Mouse (Mus musculus) neural tube, embryonic 11.5 days (tissue): ENCODE results near the gene Epb41l1. TPM values are rescaled to one million over a fixed set of nuclear protein-coding genes. Genes with fewer than 3 reads are reported as not detected.
A peak's percentile ranks its signal among the peaks of the same experiment; 100 is the strongest.

Experiments used
- ATAC-seq: fragments of 200-750 bp; cut with Nextera tagmentation; 2 replicates; pipeline ENCODE4 v1.8.0; 2017; ENCODE audit warnings: moderate number of reproducible peaks, mild to moderate bottlenecking, moderate TSS enrichment, moderate library complexity; ENCODE audit not compliant: insufficient read depth, low FRiP score, low TSS enrichment
- DNase-seq: peaks from one replicate; pipeline ENCODE4 v3.0.0-alpha.2; 2015; ENCODE audit warnings: low spot score
- H3K27ac ChIP-seq: fragments of 300-500 bp; sonication (generic); 2 replicates; pipeline ENCODE4 v1.5.1; 2014; ENCODE audit warnings: low read depth, mild to moderate bottlenecking, low read length
- H3K27me3 ChIP-seq: fragments of 300-500 bp; sonication (generic); 2 replicates; pipeline ENCODE4 v1.6.1; 2014; ENCODE audit warnings: mild to moderate bottlenecking, low read length, mixed read lengths; ENCODE audit not compliant: control insufficient read depth, insufficient read depth
- H3K36me3 ChIP-seq: fragments of 300-500 bp; sonication (generic); 2 replicates; pipeline ENCODE4 v1.6.1; 2014; ENCODE audit warnings: mild to moderate bottlenecking, low read length, moderate library complexity, mixed read lengths; ENCODE audit not compliant: control insufficient read depth, insufficient read depth
- H3K4me1 ChIP-seq: fragments of 300-500 bp; sonication (generic); 2 replicates; pipeline ENCODE4 v1.6.1; 2014; ENCODE audit warnings: low read length, mixed read lengths; ENCODE audit not compliant: control insufficient read depth, insufficient read depth
- H3K4me2 ChIP-seq: fragments of 300-500 bp; sonication (generic); 2 replicates; pipeline ENCODE4 v1.6.1; 2014; ENCODE audit warnings: low read depth, mild to moderate bottlenecking, moderate library complexity
- H3K4me3 ChIP-seq: fragments of 300-500 bp; sonication (generic); 2 replicates; pipeline ENCODE4 v1.5.1; 2014; ENCODE audit warnings: low read depth, low read length
- H3K9ac ChIP-seq: fragments of 300-500 bp; sonication (generic); 2 replicates; pipeline ENCODE4 v1.6.1; 2014; ENCODE audit warnings: mild to moderate bottlenecking, low read length
- H3K9me3 ChIP-seq: fragments of 300-500 bp; sonication (generic); 2 replicates; pipeline ENCODE4 v1.6.1; 2016; ENCODE audit warnings: low read length; ENCODE audit not compliant: control insufficient read depth
- WGBS: fragments of 180-500 bp; shearing (Covaris S2); extraction: QIAGEN DNeasy Blood & Tissue Kit; methylation state at CpG from one replicate; pipeline ENCODE4 v1.1.7; 2014; 5-methylcytosine and 5-hydroxymethylcytosine counted together
- polyA plus RNA-seq: library from polyadenylated mRNA; unstranded; fragments of >200 nt; fragmentation: Nextera tagmentation; extraction: Ambion mirVana; gene quantifications from 2 replicates; pipeline ENCODE4 v1.2.1, GENCODE M21; 2014

Gene Epb41l1
- polyA plus RNA-seq, 1 experiment from 2014 or later, result 4.4 TPM

- Histone ChIP-seq H3K4me2 (no peak overlapping the region), H3K27ac (no peak overlapping the region), H3K9me3 (no peaks in the 10 kb centered on the region), H3K9ac (no peak overlapping the region), H3K4me1 (peaks cover under 1% of the 10 kb centered on the region; the same call in 1 of the 2 replicates), H3K36me3 (no peaks in the 10 kb centered on the region), H3K27me3 (no peaks in the 10 kb centered on the region), H3K4me3 (no peak overlapping the region)
- 70% methylated on average over 4 of the region's 4 CpGs for WGBS
- no peak for DNase-seq
- ATAC-seq, result no peak
Measured at GRCm38 (mm10) chr2:156457343-156457717, 36.6 kb downstream of the Epb41l1 start.

DNA sequence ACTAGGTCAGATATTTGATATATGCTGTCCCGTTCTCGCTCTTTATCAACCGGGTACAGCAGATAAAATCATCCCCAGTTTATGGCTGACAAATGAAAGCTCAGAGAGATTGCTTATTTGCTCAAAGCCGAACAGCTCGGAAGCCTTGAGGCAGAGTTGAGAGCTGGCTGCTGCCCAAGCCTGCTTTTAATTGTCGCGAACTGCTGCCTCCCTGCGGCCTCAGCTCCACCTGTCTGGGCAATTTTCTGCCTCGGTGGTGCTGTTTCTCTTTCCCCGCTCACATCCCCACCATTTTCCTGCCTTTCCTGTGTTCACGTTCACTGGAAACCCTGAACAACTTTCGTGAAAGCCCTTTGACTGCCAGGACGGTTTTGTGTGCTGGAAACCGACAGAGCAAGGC is 39.8 kb downstream of the Epb41l1 start:
- Histone ChIP-seq H3K4me1 (peaks cover 6% of the 10 kb centered on the region), H3K27me3 (no peaks in the 10 kb centered on the region), H3K9me3 (no peaks in the 10 kb centered on the region), H3K4me2 (no peak overlapping the region), H3K4me3 (no peak overlapping the region), H3K27ac (no peak overlapping the region), H3K36me3 (no peaks in the 10 kb centered on the region), H3K9ac (peak overlapping the region; percentile 7; the same call in 1 of the 2 replicates)
- DNase-seq (no peak), ATAC-seq (no peak)
- WGBS, result 44% methylated on average over 14 of the region's 14 CpGs

DNA sequence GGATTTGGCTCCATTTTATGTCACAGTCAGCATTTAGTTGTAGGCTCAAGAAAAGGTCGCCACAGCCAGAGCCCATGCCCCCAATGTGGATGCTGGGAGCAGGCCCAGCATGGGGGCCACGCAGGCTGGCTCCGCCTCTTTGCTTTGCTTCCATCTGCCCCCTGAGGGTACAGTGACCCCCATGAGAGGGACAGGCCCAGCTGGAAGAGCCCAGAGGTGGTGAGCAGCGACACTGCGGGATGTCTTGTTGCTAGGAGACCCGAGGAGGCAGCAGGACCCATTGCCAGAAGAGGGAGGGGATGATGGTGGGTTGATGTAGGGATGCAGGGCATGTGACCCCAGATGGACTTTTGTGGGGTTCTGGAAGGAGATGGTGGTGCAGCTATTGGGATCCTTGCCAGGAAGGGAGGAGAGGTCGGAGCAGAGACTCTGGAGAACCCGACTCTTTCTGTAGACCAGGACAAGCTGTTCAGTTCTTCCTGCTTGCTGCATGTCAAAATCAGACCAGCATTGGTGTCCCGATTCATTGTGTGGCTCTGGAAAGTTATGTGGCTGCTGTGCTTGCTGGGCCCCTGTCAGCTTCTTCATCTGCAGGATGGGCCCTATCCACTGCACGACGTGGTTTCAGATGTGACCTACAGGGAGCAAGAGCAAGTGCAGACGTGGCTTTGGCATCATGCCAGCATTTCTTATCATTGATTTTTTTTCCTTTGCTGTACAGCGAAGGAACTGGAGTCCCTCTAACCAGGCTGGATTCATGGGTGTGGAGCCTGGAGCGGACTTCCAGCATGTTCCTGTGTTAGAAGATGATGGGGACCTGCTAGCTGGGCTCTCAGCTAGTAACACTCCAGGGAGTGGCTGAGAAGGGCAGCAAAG is 41.7 kb downstream of the Epb41l1 start:
- no peaks in the 10 kb centered on the region for H3K36me3 ChIP-seq
- WGBS, result 56% methylated on average over 14 of the region's 14 CpGs
- no peaks in the 10 kb centered on the region for H3K9me3 ChIP-seq
- H3K9ac ChIP-seq, result no peak overlapping the region
- H3K4me2 ChIP-seq, result no peak overlapping the region
- no peak overlapping the region for H3K27ac ChIP-seq
- ATAC-seq (no peak), DNase-seq (no peak)
- no peak overlapping the region for H3K4me3 ChIP-seq
- H3K27me3 ChIP-seq, result no peaks in the 10 kb centered on the region
- peaks cover 6% of the 10 kb centered on the region for H3K4me1 ChIP-seq

- Histone ChIP-seq H3K27ac (no peak overlapping the region), H3K4me1 (peaks cover 6% of the 10 kb centered on the region), H3K27me3 (no peaks in the 10 kb centered on the region), H3K4me2 (no peak overlapping the region), H3K4me3 (no peak overlapping the region), H3K9me3 (no peaks in the 10 kb centered on the region), H3K36me3 (no peaks in the 10 kb centered on the region), H3K9ac (no peak overlapping the region)
- ATAC-seq (no peak), DNase-seq (no peak)
- WGBS, result 85% methylated on average over 4 of the region's 4 CpGs
Measured at GRCm38 (mm10) chr2:156464416-156464815, 43.7 kb downstream of the Epb41l1 start.

GRCm38 (mm10) chr2:156467538-156467937 is 46.8 kb downstream of the Epb41l1 start:
- Histone ChIP-seq H3K9ac (no peak overlapping the region), H3K27me3 (no peaks in the 10 kb centered on the region), H3K4me1 (peaks cover 3% of the 10 kb centered on the region), H3K36me3 (no peaks in the 10 kb centered on the region), H3K4me2 (no peak overlapping the region), H3K4me3 (no peak overlapping the region), H3K27ac (no peak overlapping the region), H3K9me3 (no peaks in the 10 kb centered on the region)
- 89% methylated on average over 11 of the region's 11 CpGs for WGBS
- ATAC-seq, result no peak
- no peak for DNase-seq

- Histone ChIP-seq H3K36me3 (no peaks in the 10 kb centered on the region), H3K9ac (no peak overlapping the region), H3K27me3 (no peaks in the 10 kb centered on the region), H3K4me3 (no peak overlapping the region), H3K4me2 (no peak overlapping the region), H3K27ac (no peak overlapping the region), H3K9me3 (no peaks in the 10 kb centered on the region), H3K4me1 (no peaks in the 10 kb centered on the region)
- ATAC-seq (no peak), DNase-seq (no peak)
- 84% methylated on average over 5 of the region's 5 CpGs for WGBS
Measured at GRCm38 (mm10) chr2:156468890-156469289, 48.2 kb downstream of the Epb41l1 start.

GRCm38 (mm10) chr2:156469508-156469907 is 48.8 kb downstream of the Epb41l1 start:
- Histone ChIP-seq H3K27ac (no peak overlapping the region), H3K27me3 (no peaks in the 10 kb centered on the region), H3K36me3 (no peaks in the 10 kb centered on the region), H3K9me3 (no peaks in the 10 kb centered on the region), H3K4me2 (no peak overlapping the region), H3K4me3 (no peak overlapping the region), H3K9ac (no peak overlapping the region), H3K4me1 (no peaks in the 10 kb centered on the region)
- no peak for ATAC-seq
- no peak for DNase-seq
- WGBS, result 74% methylated on average over 8 of the region's 8 CpGs

- Histone ChIP-seq H3K9me3 (no peaks in the 10 kb centered on the region), H3K4me1 (peaks cover 7% of the 10 kb centered on the region), H3K9ac (no peak overlapping the region), H3K27me3 (no peaks in the 10 kb centered on the region), H3K27ac (no peak overlapping the region), H3K36me3 (no peaks in the 10 kb centered on the region), H3K4me2 (no peak overlapping the region), H3K4me3 (no peak overlapping the region)
- ATAC-seq (no peak), DNase-seq (no peak)
- WGBS, result 86% methylated on average over 7 of the region's 7 CpGs
Measured at GRCm38 (mm10) chr2:156470938-156471337, 50.2 kb downstream of the Epb41l1 start.

DNA sequence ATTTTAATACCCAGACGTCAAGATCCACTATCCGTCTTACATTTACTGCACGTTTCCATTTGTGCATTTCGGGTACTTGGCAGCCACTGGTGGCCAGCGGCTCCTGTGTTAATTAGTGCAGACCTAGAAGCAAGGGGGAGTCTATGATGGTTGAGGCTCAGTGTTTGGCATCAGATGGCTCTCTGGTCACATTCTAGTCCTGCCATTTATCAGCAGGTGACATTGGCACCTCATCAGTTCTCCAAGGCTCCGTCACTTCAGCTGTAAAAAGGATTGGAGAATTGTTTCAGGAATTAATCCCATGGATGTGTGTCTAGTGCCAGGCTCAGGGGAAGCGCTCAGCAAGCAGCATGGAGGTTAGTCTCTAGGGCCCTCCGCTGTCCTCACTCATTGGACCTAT is 51.6 kb downstream of the Epb41l1 start:
- H3K27ac ChIP-seq, result no peak overlapping the region
- ATAC-seq, result no peak
- no peak overlapping the region for H3K9ac ChIP-seq
- H3K27me3 ChIP-seq, result no peaks in the 10 kb centered on the region
- H3K9me3 ChIP-seq, result no peaks in the 10 kb centered on the region
- DNase-seq, result no peak
- H3K4me3 ChIP-seq, result no peak overlapping the region
- H3K4me1 ChIP-seq, result peaks cover 14% of the 10 kb centered on the region
- no peak overlapping the region for H3K4me2 ChIP-seq
- no peaks in the 10 kb centered on the region for H3K36me3 ChIP-seq
- WGBS, result 88% methylated on average over 8 of the region's 8 CpGs
